Mouse (Mus musculus) forebrain, embryonic 14.5 days (tissue): ENCODE results near the gene Ppfibp1. TPM values are rescaled to one million over a fixed set of nuclear protein-coding genes. Genes with fewer than 3 reads are reported as not detected.

Experiments used
- ATAC-seq: fragments of 200-750 bp; cut with Nextera tagmentation; 2 replicates; pipeline ENCODE4 v1.8.0; 2017; ENCODE audit warnings: mild to moderate bottlenecking, moderate library complexity
- DNase-seq: peaks from one replicate; pipeline ENCODE4 v3.0.0-alpha.2; 2015; ENCODE audit warnings: low spot score
- H3K27ac ChIP-seq: fragments of 300-500 bp; sonication (generic); 2 replicates; pipeline ENCODE4 v1.5.1; 2014; ENCODE audit warnings: low read depth, mild to moderate bottlenecking, control low read depth, low read length, moderate library complexity
- H3K27me3 ChIP-seq: fragments of 300-500 bp; sonication (generic); replicated peaks from 2 replicates; pipeline ENCODE4 v1.6.1; 2014; ENCODE audit warnings: low read length, control low read depth, mixed read lengths; ENCODE audit not compliant: control insufficient read depth, insufficient read depth
- H3K36me3 ChIP-seq: fragments of 300-500 bp; sonication (generic); 2 replicates; pipeline ENCODE4 v1.6.1; 2014; ENCODE audit warnings: low read length, control low read depth; ENCODE audit not compliant: control insufficient read depth, insufficient read depth
- H3K4me1 ChIP-seq: fragments of 300-500 bp; sonication (generic); 2 replicates; pipeline ENCODE4 v1.6.1; 2014; ENCODE audit warnings: antibody characterized with exemption, low read length, control low read depth; ENCODE audit not compliant: control insufficient read depth, insufficient read depth
- H3K4me2 ChIP-seq: fragments of 300-500 bp; sonication (generic); 2 replicates; pipeline ENCODE4 v1.6.1; 2014; ENCODE audit warnings: mild to moderate bottlenecking, control low read depth, low read length
- H3K4me3 ChIP-seq: fragments of 300-500 bp; sonication (generic); 2 replicates; pipeline ENCODE4 v1.5.1; 2014; ENCODE audit warnings: low read depth, low read length, control low read depth
- H3K9ac ChIP-seq: fragments of 300-500 bp; sonication (generic); 2 replicates; pipeline ENCODE4 v1.6.1; 2014; ENCODE audit warnings: mild to moderate bottlenecking, low read length, control low read depth, moderate library complexity
- H3K9me3 ChIP-seq: fragments of 300-500 bp; sonication (generic); replicated peaks from 2 replicates; pipeline ENCODE4 v1.6.1; 2016; ENCODE audit warnings: low read length, control low read depth, mixed read lengths; ENCODE audit not compliant: control insufficient read depth
- WGBS: fragments of 180-500 bp; shearing (Covaris S2); extraction: QIAGEN DNeasy Blood & Tissue Kit; methylation state at CpG from one replicate; pipeline ENCODE4 v1.1.7; 2014; 5-methylcytosine and 5-hydroxymethylcytosine counted together
- polyA plus RNA-seq: library from polyadenylated mRNA; unstranded; fragments of >200 nt; fragmentation: Nextera tagmentation; extraction: Ambion mirVana; gene quantifications from 2 replicates; pipeline ENCODE4 v1.2.1, GENCODE M21; 2014

Ppfibp1 gene
- polyA plus RNA-seq, 1 experiment from 2014 or later = 10.9 TPM

DNA sequence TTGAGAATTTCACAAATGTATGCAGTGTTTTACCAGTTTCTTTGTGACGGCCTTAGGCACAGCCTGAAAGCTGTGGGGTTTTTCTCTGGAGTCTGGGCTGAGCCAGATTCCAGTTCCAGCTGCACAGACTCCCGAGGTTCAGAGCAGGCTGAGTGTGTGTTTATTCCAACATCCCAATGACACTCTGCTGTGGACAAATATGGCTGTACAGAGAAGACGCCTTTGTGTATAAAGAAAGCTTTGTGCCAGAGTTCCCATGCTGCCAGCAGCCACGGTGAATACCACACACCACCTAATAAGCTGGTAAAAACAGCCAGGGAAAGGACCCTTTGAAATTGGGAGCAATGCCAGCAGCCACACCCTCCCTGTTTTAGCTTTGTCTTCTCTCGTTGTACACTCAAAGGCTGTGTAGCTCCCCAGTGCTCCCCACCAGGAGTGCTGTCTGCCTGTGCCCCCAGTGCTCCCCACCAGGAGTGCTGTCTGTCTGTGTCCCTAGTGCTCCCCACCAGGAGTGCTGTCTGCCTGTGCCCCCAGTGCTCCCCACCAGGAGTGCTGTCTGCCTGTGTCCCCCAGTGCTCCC is 187.6 kb downstream of the Ppfibp1 start:
- no peak overlapping the region for H3K9ac ChIP-seq
- 12% methylated on average over 5 of the region's 5 CpGs for WGBS
- no peaks in the 10 kb centered on the region for H3K27me3 ChIP-seq
- H3K27ac ChIP-seq = peak overlapping the region; percentile 58; the same call in 1 of the 2 replicates
- H3K4me1 ChIP-seq = no peaks in the 10 kb centered on the region
- ATAC-seq (peak; percentile 79), DNase-seq (peak; percentile 67)
- no peak overlapping the region for H3K4me2 ChIP-seq
- no peaks in the 10 kb centered on the region for H3K9me3 ChIP-seq
- H3K4me3 ChIP-seq = no peak overlapping the region
- H3K36me3 ChIP-seq = peaks cover 17% of the 10 kb centered on the region

DNA sequence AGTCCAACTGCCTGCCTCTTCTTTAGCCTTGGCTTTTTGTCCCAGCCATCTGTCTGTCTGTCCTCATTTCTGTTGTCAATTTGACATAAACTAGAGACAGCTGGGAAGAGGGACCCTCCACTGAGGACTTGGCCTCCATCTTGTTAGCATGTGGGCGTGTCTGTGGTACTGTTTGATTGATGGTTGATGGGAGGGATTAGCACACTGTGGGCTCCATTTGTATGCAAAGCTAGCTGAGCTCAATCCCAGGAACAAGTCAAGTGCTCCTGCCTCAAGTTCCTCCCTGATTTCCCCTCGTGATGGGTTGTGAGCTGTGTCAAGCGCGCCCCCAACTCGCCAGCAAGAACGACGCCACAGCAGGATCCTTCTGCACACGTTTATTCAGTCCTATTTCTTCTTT is 188.6 kb downstream of the Ppfibp1 start:
- peak; percentile 44 for DNase-seq
- peaks cover 8% of the 10 kb centered on the region; the same call in 1 of the 2 replicates for H3K36me3 ChIP-seq
- no peaks in the 10 kb centered on the region for H3K27me3 ChIP-seq
- no peaks in the 10 kb centered on the region for H3K9me3 ChIP-seq
- no peak overlapping the region for H3K4me2 ChIP-seq
- H3K9ac ChIP-seq = no peak overlapping the region
- H3K4me3 ChIP-seq = no peak overlapping the region
- ATAC-seq = peak; percentile 79
- H3K27ac ChIP-seq = no peak overlapping the region
- H3K4me1 ChIP-seq = no peaks in the 10 kb centered on the region
- WGBS = 75% methylated on average over 8 of the region's 8 CpGs

DNA sequence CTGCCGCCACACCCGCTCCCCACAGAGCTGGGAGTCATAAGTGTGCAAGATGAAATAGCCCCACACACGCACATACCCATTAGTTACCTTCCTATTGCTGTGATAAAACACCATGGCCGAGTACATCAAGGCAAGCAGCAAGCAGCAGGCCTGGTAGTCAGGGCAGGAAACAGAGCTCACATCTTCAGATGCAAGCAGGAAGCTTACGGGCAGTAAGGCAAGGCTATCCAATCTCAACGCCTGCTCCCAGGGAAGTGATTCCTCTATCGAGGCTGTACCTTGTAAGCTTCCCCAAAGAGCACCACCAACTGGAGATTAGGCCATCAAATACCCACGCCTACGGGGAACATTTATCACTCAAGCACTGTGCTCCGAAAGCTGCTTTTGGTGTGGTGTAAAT is 191.6 kb downstream of the Ppfibp1 start:
- H3K27me3 ChIP-seq = no peaks in the 10 kb centered on the region
- H3K4me1 ChIP-seq = no peaks in the 10 kb centered on the region
- ATAC-seq (no peak), DNase-seq (no peak)
- WGBS = 91% methylated on average over 10 of the region's 10 CpGs
- no peak overlapping the region for H3K27ac ChIP-seq
- no peak overlapping the region for H3K4me2 ChIP-seq
- H3K9ac ChIP-seq = no peak overlapping the region
- H3K4me3 ChIP-seq = no peak overlapping the region
- H3K9me3 ChIP-seq = no peaks in the 10 kb centered on the region
- H3K36me3 ChIP-seq = no peaks in the 10 kb centered on the region

Other genes starting within 250 kb of the Ppfibp1 start
- gene Med21, start 245.9 kb upstream of the Ppfibp1 start, polyA plus RNA-seq = 117 and 122 TPM in 2 replicates
- gene Tm7sf3, start 245.7 kb upstream of the Ppfibp1 start, polyA plus RNA-seq = 29.5 and 31.1 TPM in 2 replicates
- gene Stk38l, start 163.5 kb upstream of the Ppfibp1 start, polyA plus RNA-seq = 13.5 and 14.9 TPM in 2 replicates
- 0.59 and 1.0 TPM in 2 replicates for gene Arntl2, start 92.4 kb upstream of the Ppfibp1 start, polyA plus RNA-seq
- not detected in 2 replicates for gene Smco2, start 38.4 kb upstream of the Ppfibp1 start, polyA plus RNA-seq
- not detected in 2 replicates for gene 1700034J05Rik, start 65.9 kb downstream of the Ppfibp1 start, polyA plus RNA-seq
- gene Rep15, start 144.1 kb downstream of the Ppfibp1 start, polyA plus RNA-seq = 0.43 and 0.56 TPM in 2 replicates
- gene Mrps35, start 154.3 kb downstream of the Ppfibp1 start, polyA plus RNA-seq = 108 and 119 TPM in 2 replicates
- 0.56 and 0.91 TPM in 2 replicates for gene Mansc4, start 198.5 kb downstream of the Ppfibp1 start, polyA plus RNA-seq
- 6.3 and 7.5 TPM in 2 replicates for gene Klhl42, start 202.9 kb downstream of the Ppfibp1 start, polyA plus RNA-seq